Mouse (Mus musculus) MEL (cell line): ENCODE measurements around the gene Plk2. TPM values are rescaled to one million over a fixed set of nuclear protein-coding genes. Genes with fewer than 3 reads are reported as not detected.

Experiments
- DNase-seq: peaks from one replicate; pipeline ENCODE4 v3.0.0; 2011; ENCODE audit warnings: low read depth, low spot score
- H3K27ac ChIP-seq: 2 replicates; pipeline ENCODE4 v1.5.1; 2012; ENCODE audit warnings: low read depth, mild to moderate bottlenecking, control low read depth, low read length, moderate library complexity; ENCODE audit not compliant: control insufficient read depth
- H3K27me3 ChIP-seq, 2 experiments: fragments of 150-350 bp in 1 of 2; sonication (generic) in 1 of 2; 2 replicates each; pipeline ENCODE4 v1.6.1; 2012; ENCODE audit warnings: low read length in 2 of 2, mild to moderate bottlenecking in 2 of 2, improper control_type of control experiment in 1 of 2, moderate library complexity in 1 of 2; ENCODE audit not compliant: insufficient read depth in 2 of 2, control insufficient read depth in 1 of 2
- H3K36me3 ChIP-seq, 2 experiments: 2 replicates each; pipeline ENCODE4 v1.6.1; 2012 to 2014; ENCODE audit warnings: low read length in 2 of 2, improper control_type of control experiment in 1 of 2, inconsistent platforms in 1 of 2, mild to moderate bottlenecking in 1 of 2; ENCODE audit not compliant: insufficient read depth in 2 of 2, control insufficient read depth in 1 of 2
- H3K4me1 ChIP-seq, 2 experiments: fragments of 150-350 bp in 1 of 2; sonication (generic) in 1 of 2; 2 replicates each; pipeline ENCODE4 v1.6.1; 2012; ENCODE audit warnings: low read length in 2 of 2, improper control_type of control experiment in 1 of 2, mild to moderate bottlenecking in 1 of 2; ENCODE audit not compliant: insufficient read depth in 2 of 2, control insufficient read depth in 1 of 2
- H3K4me3 ChIP-seq, 2 experiments: fragments of 150-350 bp in 1 of 2; sonication (generic) in 1 of 2; 2 replicates each; pipeline ENCODE4 v1.5.1; 2012; ENCODE audit warnings: low read depth in 2 of 2, low read length in 2 of 2, mild to moderate bottlenecking in 2 of 2, moderate library complexity in 2 of 2, control low read depth in 1 of 2, improper control_type of control experiment in 1 of 2; ENCODE audit not compliant: control insufficient read depth in 1 of 2, insufficient read depth in 1 of 2
- H3K79me2 ChIP-seq: 2 replicates; pipeline ENCODE4 v1.6.1; 2012; ENCODE audit warnings: mild to moderate bottlenecking, low read length, moderate library complexity; ENCODE audit not compliant: control insufficient read depth, poor library complexity, insufficient read depth
- H3K9ac ChIP-seq: 2 replicates; pipeline ENCODE4 v1.6.1; 2012; ENCODE audit warnings: low read depth, mild to moderate bottlenecking, control low read depth, low read length, moderate library complexity; ENCODE audit not compliant: control insufficient read depth, poor library complexity, severe bottlenecking
- H3K9me3 ChIP-seq: fragments of 150-350 bp; sonication (generic); replicated peaks from 2 replicates; pipeline ENCODE4 v1.6.1; 2012; ENCODE audit warnings: mild to moderate bottlenecking, low read length, improper control_type of control experiment, moderate library complexity; ENCODE audit not compliant: insufficient read depth
- BHLHE40 ChIP-seq: IDR thresholded peaks from 2 replicates; pipeline ENCODE4 v1.6.1; 2012; ENCODE audit warnings: low read depth, mild to moderate bottlenecking, inconsistent platforms, low read length, improper control_type of control experiment, borderline replicate concordance
- CHD1 ChIP-seq: IDR thresholded peaks from 2 replicates; pipeline ENCODE4 v1.6.1; 2012; ENCODE audit warnings: low read depth, mild to moderate bottlenecking, inconsistent platforms, low read length, improper control_type of control experiment
- CHD2 ChIP-seq: IDR thresholded peaks from 2 replicates; pipeline ENCODE4 v1.6.1; 2011; ENCODE audit warnings: low read length, improper control_type of control experiment
- EP300 ChIP-seq, 2 experiments: IDR thresholded peaks; 2 replicates each; pipeline ENCODE4 v1.6.1; 2011; ENCODE audit warnings: improper control_type of control experiment in 2 of 2, low read length in 2 of 2, low read depth in 1 of 2, mild to moderate bottlenecking in 1 of 2
- ETS1 ChIP-seq: IDR thresholded peaks from 2 replicates; pipeline ENCODE4 v1.6.1; 2012; ENCODE audit warnings: low read depth, mild to moderate bottlenecking, inconsistent platforms, low read length, improper control_type of control experiment, moderate library complexity
- GATA1 ChIP-seq: IDR thresholded peaks from 2 replicates; pipeline ENCODE4 v1.6.1; 2011; ENCODE audit warnings: low read depth, low read length, improper control_type of control experiment
- HCFC1 ChIP-seq: IDR thresholded peaks from 2 replicates; pipeline ENCODE4 v1.6.1; 2012; ENCODE audit warnings: low read depth, mild to moderate bottlenecking, inconsistent platforms, low read length, improper control_type of control experiment, moderate library complexity
- JUND ChIP-seq: IDR thresholded peaks from 2 replicates; pipeline ENCODE4 v1.6.1; 2011; ENCODE audit warnings: low read depth, mild to moderate bottlenecking, improper control_type of control experiment, low read length
- MAFK ChIP-seq: IDR thresholded peaks from 2 replicates; pipeline ENCODE4 v1.6.1; 2011; ENCODE audit warnings: low read depth, mild to moderate bottlenecking, low read length, improper control_type of control experiment, borderline replicate concordance
- MAX ChIP-seq: IDR thresholded peaks from 2 replicates; pipeline ENCODE4 v1.6.1; 2011; ENCODE audit warnings: low read length, improper control_type of control experiment
- MEF2A ChIP-seq: IDR thresholded peaks from 2 replicates; pipeline ENCODE4 v1.6.1; 2014; ENCODE audit warnings: low read depth, mild to moderate bottlenecking, inconsistent platforms, low read length, improper control_type of control experiment; ENCODE audit not compliant: poor library complexity, insufficient replicate concordance, severe bottlenecking; ENCODE audit errors: extremely low read depth
- MYC ChIP-seq: IDR thresholded peaks from 2 replicates; pipeline ENCODE4 v1.6.1; 2011; ENCODE audit warnings: low read depth, mild to moderate bottlenecking, low read length, improper control_type of control experiment, moderate library complexity
- NELFE ChIP-seq: IDR thresholded peaks from 2 replicates; pipeline ENCODE4 v1.6.1; 2011; ENCODE audit warnings: low read depth, low read length, improper control_type of control experiment
- NRF1 ChIP-seq: IDR thresholded peaks from 2 replicates; pipeline ENCODE4 v1.6.1; 2014; ENCODE audit warnings: low read depth, mild to moderate bottlenecking, inconsistent platforms, low read length, improper control_type of control experiment, moderate library complexity; ENCODE audit not compliant: poor library complexity, insufficient read depth, severe bottlenecking
- POLR2AphosphoS2 ChIP-seq: IDR thresholded peaks from 2 replicates; pipeline ENCODE4 v1.6.1; 2011; ENCODE audit warnings: low read length, improper control_type of control experiment
- POLR2AphosphoS5 ChIP-seq: IDR thresholded peaks from 2 replicates; pipeline ENCODE4 v1.6.1; 2012; ENCODE audit warnings: low read depth, borderline replicate concordance, mild to moderate bottlenecking, inconsistent platforms, low read length, moderate library complexity, mixed read lengths
- RAD21 ChIP-seq: IDR thresholded peaks from 2 replicates; pipeline ENCODE4 v1.6.1; 2011; ENCODE audit warnings: mild to moderate bottlenecking, low read depth, low read length, improper control_type of control experiment
- SIN3A ChIP-seq: IDR thresholded peaks from 2 replicates; pipeline ENCODE4 v1.6.1; 2012; ENCODE audit warnings: low read length, improper control_type of control experiment, inconsistent platforms
- TAL1 ChIP-seq: IDR thresholded peaks from 2 replicates; pipeline ENCODE4 v1.6.1; 2012; ENCODE audit warnings: mild to moderate bottlenecking, inconsistent platforms, low read length, moderate library complexity, mixed read lengths
- TCF12 ChIP-seq: IDR thresholded peaks from 2 replicates; pipeline ENCODE4 v1.6.1; 2014; ENCODE audit warnings: low read depth, mild to moderate bottlenecking, inconsistent platforms, low read length, improper control_type of control experiment, moderate library complexity
- UBTF ChIP-seq: IDR thresholded peaks from 2 replicates; pipeline ENCODE4 v1.6.1; 2012; ENCODE audit warnings: low read depth, mild to moderate bottlenecking, inconsistent platforms, low read length, improper control_type of control experiment, moderate library complexity, borderline replicate concordance; ENCODE audit not compliant: insufficient read depth
- USF1 ChIP-seq: IDR thresholded peaks from 2 replicates; pipeline ENCODE4 v1.6.1; 2014; ENCODE audit warnings: low read depth, mild to moderate bottlenecking, inconsistent platforms, low read length, improper control_type of control experiment, moderate library complexity
- ZNF384 ChIP-seq: IDR thresholded peaks from 2 replicates; pipeline ENCODE4 v1.6.1; 2012; ENCODE audit warnings: low read depth, mild to moderate bottlenecking, inconsistent platforms, low read length, improper control_type of control experiment
- polyA plus RNA-seq, 2 experiments: library from polyadenylated mRNA; stranded (reverse) in 1 of 2; unstranded in 1 of 2; fragments of >175 nt in 1 of 2; fragments of >200 nt in 1 of 2; gene quantifications; 2 replicates each; pipeline versions ENCODE4 v1.2.1 to v1.2.4; 2012; ENCODE audit warnings: low replicate concordance in 2 of 2, low read depth in 1 of 2; ENCODE audit not compliant: insufficient read length in 2 of 2, insufficient read depth in 1 of 2, missing spikeins in 1 of 2
- total RNA-seq: library from RNA; depleted of rRNA; stranded (reverse); fragments of 300-350 nt; gene quantifications from 2 replicates; pipeline ENCODE4 v1.2.3, GENCODE M21; 2012

The Plk2 gene
- total and polyA plus RNA-seq, 3 experiments, result not detected

DNA sequence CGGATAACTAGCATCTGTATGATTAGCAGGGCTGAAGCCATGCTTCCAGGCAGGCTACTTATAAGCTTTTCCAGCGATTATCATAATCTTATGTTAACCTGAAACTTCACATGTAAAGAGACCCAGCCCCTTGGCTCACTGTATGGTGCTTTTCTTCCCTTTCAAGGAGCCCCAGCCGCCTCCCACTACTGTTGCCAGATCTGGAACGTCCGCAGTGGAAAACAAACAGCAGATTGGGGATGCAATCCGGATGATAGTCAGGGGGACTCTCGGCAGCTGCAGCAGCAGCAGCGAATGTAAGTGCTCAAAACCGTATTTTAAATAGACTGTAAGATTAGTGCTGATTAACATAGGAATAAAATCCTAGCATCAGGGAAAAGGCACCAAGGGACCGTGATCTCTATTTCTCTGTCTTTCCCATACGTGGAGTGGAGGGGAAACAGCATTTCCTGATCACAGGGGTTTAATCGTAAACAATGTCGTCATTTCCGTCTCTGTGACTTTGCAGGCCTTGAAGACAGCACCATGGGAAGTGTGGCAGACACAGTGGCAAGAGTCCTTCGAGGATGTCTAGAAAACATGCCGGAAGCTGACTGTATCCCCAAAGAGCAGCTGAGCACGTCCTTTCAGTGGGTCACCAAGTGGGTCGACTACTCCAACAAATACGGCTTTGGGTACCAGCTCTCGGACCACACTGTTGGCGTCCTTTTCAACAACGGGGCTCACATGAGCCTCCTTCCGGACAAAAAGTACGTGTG is 3.8 kb downstream of the Plk2 start:
- no peaks in the 10 kb centered on the region for H3K27me3 ChIP-seq
- no peak for DNase-seq
- H3K9me3 ChIP-seq, result no peaks in the 10 kb centered on the region
- no peak overlapping the region for H3K4me3 ChIP-seq
- no peaks in the 10 kb centered on the region for H3K79me2 ChIP-seq
- H3K27ac ChIP-seq, result no peak overlapping the region
- H3K4me1 ChIP-seq, result no peaks in the 10 kb centered on the region
- H3K9ac ChIP-seq, result no peak overlapping the region
- TF ChIP-seq RAD21, result no peak
- TF ChIP-seq CHD1, result no peak
- no peak for TF ChIP-seq TCF12
- no peak for TF ChIP-seq EP300 (IDR thresholded peaks at IDR 0.05; ENCODE audit: low read depth in 1 of 2, low read length in 2 of 2)
- TF ChIP-seq MEF2A, result no peak
- TF ChIP-seq MAX, result no peak
- TF ChIP-seq CHD2, result no peak
- TF ChIP-seq ZNF384, result no peak
- no peak for TF ChIP-seq TAL1
- no peak for TF ChIP-seq NRF1
- TF ChIP-seq POLR2AphosphoS5, result no peak
- no peak for TF ChIP-seq USF1
- TF ChIP-seq BHLHE40, result no peak
- no peak for TF ChIP-seq NELFE
- H3K36me3 ChIP-seq, result no peaks in the 10 kb centered on the region

DNA sequence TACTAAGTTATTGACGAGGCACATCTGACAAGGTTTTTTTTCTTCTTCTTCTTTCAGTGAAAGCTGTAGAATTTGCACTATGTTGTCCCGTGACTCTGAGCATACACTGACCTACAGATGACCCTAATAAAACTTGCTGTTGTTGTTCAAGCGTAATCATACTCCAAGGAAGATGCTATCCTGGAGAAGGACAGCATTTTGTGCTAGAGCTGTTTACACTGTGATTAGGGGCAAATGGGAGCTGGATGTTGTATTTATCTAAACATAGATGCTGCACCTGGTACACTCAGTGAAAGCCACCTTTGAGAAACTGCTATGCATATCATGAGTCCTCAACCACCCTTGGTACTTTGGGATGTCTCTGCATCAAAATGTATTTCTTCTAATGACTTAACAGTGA is 6.6 kb downstream of the Plk2 start:
- TF ChIP-seq HCFC1 (no peak), TCF12 (no peak), ETS1 (no peak), RAD21 (no peak), MEF2A (no peak), MAFK (no peak), MYC (no peak), GATA1 (no peak), NELFE (no peak), JUND (no peak), UBTF (no peak), USF1 (no peak), SIN3A (no peak), POLR2AphosphoS2 (no peak), ZNF384 (no peak)
- TF ChIP-seq, all 39 proteins: peak for 0
- H3K9me3 ChIP-seq, result no peaks in the 10 kb centered on the region

More for the DNA sequence above, 6.6 kb downstream of the Plk2 start:
- Histone ChIP-seq H3K36me3 (no peaks in the 10 kb centered on the region), H3K4me1 (no peaks in the 10 kb centered on the region), H3K4me3 (no peak overlapping the region), H3K9ac (no peak overlapping the region), H3K79me2 (no peaks in the 10 kb centered on the region), H3K27ac (no peak overlapping the region), H3K27me3 (no peaks in the 10 kb centered on the region; a peak in 1 of 4 replicates)
- DNase-seq, result no peak
